Mouse (Mus musculus): ENCODE measurements around the gene Cacna1g.

Cacna1g gene

GRCm38 (mm10) chr11:94480382-94480781 lies 6.4 kb upstream of the Cacna1g start:
- DNase-seq (ENCODE audit: low spot score in 2 of 2): no peak

GRCm38 (mm10) chr11:94477651-94478050 lies 3.7 kb upstream of the Cacna1g start:
- DNase-seq (ENCODE audit: low spot score in 2 of 2): no peak

GRCm38 (mm10) chr11:94475722-94476121 lies 1.7 kb upstream of the Cacna1g start:
- DNase-seq (ENCODE audit: low spot score in 2 of 2): no peak

GRCm38 (mm10) chr11:94474544-94474910 lies 529 bp upstream of the Cacna1g start:
- no peak for DNase-seq (ENCODE audit: low spot score in 2 of 2)

GRCm38 (mm10) chr11:94472916-94473706 lies 887 bp downstream of the Cacna1g start:
- no peak for DNase-seq (ENCODE audit: low spot score in 2 of 2)

GRCm38 (mm10) chr11:94472585-94472915 lies 1.4 kb downstream of the Cacna1g start:
- DNase-seq (ENCODE audit: low spot score in 2 of 2): no peak

- no peak for DNase-seq (ENCODE audit: low spot score in 2 of 2)
Observed at GRCm38 (mm10) chr11:94471740-94472584, 2.0 kb downstream of the Cacna1g start.

- peak in 1 of 2 experiments; percentile 36 for DNase-seq (ENCODE audit: low spot score in 2 of 2)
Observed at GRCm38 (mm10) chr11:94470391-94470790, 3.6 kb downstream of the Cacna1g start.

GRCm38 (mm10) chr11:94469136-94470064 lies 4.6 kb downstream of the Cacna1g start:
- no peak for DNase-seq (ENCODE audit: low spot score in 2 of 2)

- DNase-seq (ENCODE audit: low spot score in 2 of 2): peak; percentile 76 to 79
Observed at GRCm38 (mm10) chr11:94468582-94469064, 5.4 kb downstream of the Cacna1g start.

- DNase-seq (ENCODE audit: low spot score in 2 of 2): peak in 1 of 2 experiments; percentile 63
Observed at GRCm38 (mm10) chr11:94466333-94466855, 7.6 kb downstream of the Cacna1g start.

- DNase-seq (ENCODE audit: low spot score in 2 of 2): no peak
Observed at GRCm38 (mm10) chr11:94464170-94464569, 9.8 kb downstream of the Cacna1g start.

GRCm38 (mm10) chr11:94461856-94462255 lies 12.1 kb downstream of the Cacna1g start:
- no peak for DNase-seq (ENCODE audit: low spot score in 2 of 2)

- DNase-seq (ENCODE audit: low spot score in 2 of 2): no peak
Observed at GRCm38 (mm10) chr11:94457001-94457400, 17.0 kb downstream of the Cacna1g start.

GRCm38 (mm10) chr11:94456347-94456746 lies 17.7 kb downstream of the Cacna1g start:
- no peak for DNase-seq (ENCODE audit: low spot score in 2 of 2)

- peak in 1 of 2 experiments; percentile 35 for DNase-seq (ENCODE audit: low spot score in 2 of 2)
Observed at GRCm38 (mm10) chr11:94455161-94455820, 18.7 kb downstream of the Cacna1g start.

- peak in 1 of 2 experiments; percentile 41 for DNase-seq (ENCODE audit: low spot score in 2 of 2)
Observed at GRCm38 (mm10) chr11:94454756-94455155, 19.2 kb downstream of the Cacna1g start.

GRCm38 (mm10) chr11:94451091-94451773 lies 22.8 kb downstream of the Cacna1g start:
- DNase-seq (ENCODE audit: low spot score in 2 of 2): no peak

- no peak for DNase-seq (ENCODE audit: low spot score in 2 of 2)
Observed at GRCm38 (mm10) chr11:94449886-94450285, 24.1 kb downstream of the Cacna1g start.

- DNase-seq (ENCODE audit: low spot score in 2 of 2): no peak
Observed at GRCm38 (mm10) chr11:94449239-94449638, 24.8 kb downstream of the Cacna1g start.
